Mouse (Mus musculus) CD4-positive helper T cell, adult 2 months (primary cell): ENCODE results near the gene Pou1f1.

Source experiments
- DNase-seq: peaks from one replicate; pipeline ENCODE4 v3.0.0-alpha.2; 2012; ENCODE audit warnings: low read depth, missing footprints, low spot score

The Pou1f1 gene

GRCm38 (mm10) chr16:65520211-65520610 lies at the start of gene Pou1f1:
TSS of gene Pou1f1 (plus strand) at chr16:65520511.
- no peak for DNase-seq

GRCm38 (mm10) chr16:65470650-65471049 lies 49.7 kb upstream of the Pou1f1 start:
- DNase-seq, result no peak

GRCm38 (mm10) chr16:65472472-65473001 lies 47.8 kb upstream of the Pou1f1 start:
- DNase-seq, result peak; percentile 24

- no peak for DNase-seq
These were observed 34.6 kb upstream of the Pou1f1 start for GRCm38 (mm10) chr16:65485726-65486125.

- no peak for DNase-seq
These were observed 24.3 kb upstream of the Pou1f1 start for GRCm38 (mm10) chr16:65496030-65496429.

DNA sequence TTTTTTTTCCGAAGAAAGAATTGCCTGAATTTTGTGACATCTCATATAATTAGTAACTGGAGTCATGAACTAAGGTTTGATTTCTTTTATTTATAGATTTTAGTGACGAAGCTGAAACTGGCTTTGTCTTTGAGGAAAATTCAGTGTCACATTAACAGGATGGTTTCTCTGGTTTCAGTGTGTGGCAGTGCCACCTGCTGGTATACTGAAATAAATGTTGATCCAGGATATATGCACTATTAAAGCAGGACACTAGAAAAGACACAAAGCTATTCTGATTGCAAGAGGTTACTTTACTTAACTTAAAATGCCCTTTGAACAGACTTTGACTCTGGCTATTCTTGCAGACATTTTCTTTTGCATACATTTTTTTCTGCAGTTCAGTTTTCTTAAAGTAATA lies 23.3 kb upstream of the Pou1f1 start:
- DNase-seq, result peak; percentile 11

GRCm38 (mm10) chr16:65514223-65514622 lies 6.1 kb upstream of the Pou1f1 start:
- no peak for DNase-seq

DNA sequence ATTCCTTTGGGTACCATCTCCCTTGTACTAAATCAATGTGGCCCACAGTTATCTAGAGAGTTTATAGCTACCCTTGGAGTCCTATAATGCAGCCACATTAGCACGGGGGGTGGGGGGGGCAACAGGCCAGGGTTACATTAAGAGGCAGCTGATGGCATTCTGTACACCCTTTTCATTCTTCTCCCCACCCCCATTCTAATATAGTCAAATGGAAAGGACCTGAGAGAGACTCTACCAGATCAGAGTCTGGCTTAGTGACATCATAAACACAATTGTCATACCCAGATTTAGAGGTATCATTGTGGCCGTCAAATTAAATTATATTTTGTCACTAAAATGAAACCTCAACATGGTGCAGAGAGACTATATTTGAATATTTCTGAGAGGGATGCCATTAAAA lies 5.7 kb downstream of the Pou1f1 start:
- no peak for DNase-seq

- DNase-seq, result no peak
These were observed 6.4 kb downstream of the Pou1f1 start for GRCm38 (mm10) chr16:65526695-65527094.

DNA sequence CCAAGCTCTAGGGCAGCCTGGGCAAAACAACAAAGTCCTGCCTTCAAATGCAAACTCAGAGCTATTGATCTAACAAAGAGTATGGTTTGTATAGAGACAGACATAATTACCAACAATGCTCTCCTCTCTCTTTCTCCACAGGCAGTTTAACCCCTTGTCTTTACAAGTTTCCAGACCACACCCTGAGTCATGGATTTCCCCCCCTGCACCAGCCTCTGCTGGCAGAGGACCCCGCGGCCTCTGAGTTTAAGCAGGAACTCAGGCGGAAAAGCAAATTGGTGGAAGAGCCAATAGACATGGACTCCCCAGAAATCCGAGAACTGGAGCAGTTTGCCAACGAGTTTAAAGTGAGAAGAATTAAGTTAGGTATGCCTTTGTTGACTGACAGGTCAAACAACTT lies 9.3 kb downstream of the Pou1f1 start:
- DNase-seq, result no peak

DNA sequence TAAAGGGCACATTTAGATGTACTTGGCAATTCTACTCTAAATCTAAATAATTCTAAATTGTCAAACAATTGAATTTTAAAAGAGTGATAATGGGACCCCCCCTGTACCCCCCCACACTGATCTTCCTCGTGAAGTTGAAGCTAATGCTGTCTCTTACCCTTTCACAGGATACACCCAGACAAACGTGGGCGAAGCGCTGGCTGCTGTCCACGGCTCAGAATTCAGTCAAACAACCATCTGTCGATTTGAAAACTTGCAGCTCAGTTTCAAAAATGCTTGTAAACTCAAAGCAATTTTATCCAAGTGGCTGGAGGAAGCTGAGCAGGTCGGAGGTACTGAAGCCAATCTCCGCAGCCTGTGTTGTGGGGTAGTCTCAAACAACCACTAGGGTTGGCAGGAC lies 11.4 kb downstream of the Pou1f1 start:
- DNase-seq, result no peak

DNA sequence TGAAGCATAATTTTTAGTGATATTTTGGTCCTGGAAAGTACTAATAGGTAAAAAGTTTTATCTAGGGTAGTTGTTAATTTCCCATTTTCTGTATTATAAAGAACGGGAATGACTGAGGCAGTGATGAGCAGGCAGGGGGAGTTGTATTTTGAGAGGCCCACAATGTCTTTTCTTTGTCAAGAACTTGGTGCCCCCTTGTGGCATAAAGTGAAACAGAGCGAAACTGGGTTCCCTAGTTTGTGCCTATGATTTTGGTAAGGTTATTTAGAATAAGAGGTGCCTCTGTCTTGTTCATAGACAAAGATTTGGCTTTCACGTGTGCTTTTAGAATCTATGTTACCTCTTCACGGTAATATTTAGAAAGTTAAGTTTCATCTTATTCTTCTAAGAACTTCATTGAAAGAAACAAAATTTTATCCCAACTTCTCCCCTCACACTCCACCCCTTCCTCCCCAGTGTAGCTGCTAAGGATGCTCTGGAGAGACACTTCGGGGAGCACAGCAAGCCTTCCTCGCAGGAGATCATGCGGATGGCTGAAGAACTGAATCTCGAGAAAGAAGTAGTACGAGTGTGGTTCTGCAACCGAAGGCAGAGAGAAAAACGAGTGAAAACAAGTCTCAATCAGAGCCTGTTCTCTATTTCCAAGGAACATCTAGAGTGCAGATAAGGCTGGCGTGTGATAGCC lies 13.1 kb downstream of the Pou1f1 start:
- peak; percentile 17 for DNase-seq

DNA sequence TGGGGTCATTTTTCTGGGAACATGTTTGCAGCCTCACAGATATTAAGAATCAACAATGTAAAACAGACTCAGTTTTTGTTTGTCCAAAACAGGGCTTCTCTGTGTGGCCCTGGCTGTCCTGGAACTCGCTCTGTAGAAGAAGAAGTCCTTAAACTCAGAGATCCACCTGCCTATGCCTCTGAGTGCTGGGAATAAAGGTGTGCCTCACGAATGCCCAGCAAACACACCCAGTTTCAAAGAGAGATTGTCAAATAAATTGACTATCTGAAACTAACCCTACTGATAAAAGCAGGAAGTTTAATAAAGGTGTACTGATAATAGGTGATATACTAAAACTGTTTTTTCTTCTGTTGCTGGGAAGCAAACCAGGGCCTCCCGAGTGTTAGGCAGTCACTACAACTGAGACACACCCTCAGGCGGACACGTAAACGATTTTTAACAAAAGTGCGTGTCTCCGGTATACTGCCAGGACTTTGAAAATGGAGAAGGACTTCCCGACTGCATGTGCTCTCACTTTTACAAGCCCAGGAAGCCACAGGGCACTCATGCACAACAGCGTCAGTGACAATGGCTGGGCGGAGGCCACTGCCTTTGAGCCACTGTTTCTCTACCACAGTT lies 23.5 kb downstream of the Pou1f1 start:
- no peak for DNase-seq

DNA sequence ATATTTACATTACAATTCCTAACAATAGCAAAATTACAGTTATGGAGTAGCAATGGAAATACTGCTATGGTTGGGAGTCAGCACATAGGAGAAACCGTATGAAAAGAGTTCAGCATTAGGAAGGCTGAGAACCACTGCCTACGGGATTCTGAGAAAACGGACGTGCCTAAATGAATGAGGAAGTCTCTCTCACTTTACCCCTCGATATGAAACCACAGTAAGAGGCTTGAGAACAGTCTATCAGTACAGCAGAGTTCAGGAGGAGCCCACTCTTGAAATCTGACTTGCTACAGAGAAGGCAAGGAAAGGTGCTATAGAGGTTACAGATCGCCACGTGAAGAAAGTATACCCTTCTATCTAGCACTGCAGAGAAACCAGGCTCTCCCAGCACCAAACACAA lies 28.6 kb downstream of the Pou1f1 start:
- DNase-seq, result no peak

GRCm38 (mm10) chr16:65550814-65551213 lies 30.5 kb downstream of the Pou1f1 start:
- DNase-seq, result no peak

- no peak for DNase-seq
These were observed 34.0 kb downstream of the Pou1f1 start for GRCm38 (mm10) chr16:65554267-65554666.

- DNase-seq, result no peak
These were observed 37.1 kb downstream of the Pou1f1 start for GRCm38 (mm10) chr16:65557369-65557768.

GRCm38 (mm10) chr16:65559591-65559990 lies 39.3 kb downstream of the Pou1f1 start:
- DNase-seq, result no peak

DNA sequence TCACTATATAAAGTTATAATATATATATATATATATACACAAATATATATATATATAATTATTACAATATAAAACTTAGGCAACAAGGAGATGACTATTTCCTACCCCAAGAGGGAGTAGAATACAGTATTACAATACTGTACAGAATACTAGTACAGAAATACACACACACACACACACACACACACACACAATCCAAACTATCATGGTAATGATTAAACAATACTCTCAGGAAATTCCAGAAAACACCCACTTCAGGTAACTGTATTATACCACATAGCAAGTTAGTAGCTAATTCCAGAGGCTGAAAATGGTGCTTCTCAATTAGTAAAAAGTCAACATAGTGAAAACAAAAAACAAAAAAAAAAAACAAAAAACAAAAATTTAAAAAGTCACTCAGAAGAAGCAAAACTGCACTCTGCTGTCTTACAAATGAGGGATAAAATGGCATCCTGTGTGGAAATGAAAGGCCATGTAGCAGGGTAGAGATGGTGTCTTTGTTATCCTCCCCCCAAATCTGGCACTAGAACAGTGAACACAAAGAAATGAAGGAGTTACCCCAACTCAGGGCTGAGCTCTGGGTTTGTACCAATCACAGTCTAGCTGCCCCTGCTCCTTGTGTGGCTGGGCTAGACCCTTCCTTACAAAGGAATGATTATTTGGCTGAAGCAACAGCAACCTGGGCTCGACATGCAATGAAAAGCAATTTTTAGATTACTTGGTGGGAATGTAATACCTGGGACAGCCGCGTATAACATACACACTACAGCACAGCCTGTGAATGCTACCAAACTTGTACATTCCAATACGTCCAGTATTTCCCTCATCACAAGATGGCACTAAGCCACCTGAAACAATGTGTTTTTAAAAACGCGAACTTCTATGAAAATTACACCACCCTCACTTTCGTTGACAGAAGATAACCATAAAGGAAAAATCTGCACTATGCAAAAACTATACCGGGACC lies 41.0 kb downstream of the Pou1f1 start:
- peak; percentile 12 for DNase-seq

GRCm38 (mm10) chr16:65561963-65562863 lies 41.9 kb downstream of the Pou1f1 start, which contains the start of gene Chmp2b:
TSS of gene Chmp2b (minus strand) at chr16:65562726.
- DNase-seq, result peak; percentile 92

- DNase-seq, result no peak
These were observed 42.5 kb downstream of the Pou1f1 start for GRCm38 (mm10) chr16:65562864-65563206.
